Mouse (Mus musculus) 3134 (cell line): Measurements from ENCODE around the gene Sptlc2.

Source experiments
- DNase-seq: peaks from one replicate; pipeline ENCODE4 v3.0.0-alpha.2; 2011; ENCODE audit warnings: low spot score; ENCODE audit not compliant: insufficient read length; ENCODE audit errors: extremely low read depth

The Sptlc2 gene

GRCm38 (mm10) chr12:87397811-87398417 is 9.8 kb upstream of the Sptlc2 start:
- no peak for DNase-seq

GRCm38 (mm10) chr12:87397126-87397525 is 9.0 kb upstream of the Sptlc2 start:
- no peak for DNase-seq

- DNase-seq: no peak
Measured at GRCm38 (mm10) chr12:87394316-87394715, 6.2 kb upstream of the Sptlc2 start.

- DNase-seq: no peak
Measured at GRCm38 (mm10) chr12:87393447-87394145, 5.4 kb upstream of the Sptlc2 start.

- DNase-seq: no peak
Measured at GRCm38 (mm10) chr12:87391355-87391754, 3.2 kb upstream of the Sptlc2 start.

- no peak for DNase-seq
Measured at GRCm38 (mm10) chr12:87389231-87389630, 1.1 kb upstream of the Sptlc2 start.

- DNase-seq: peak; percentile 51
Measured at GRCm38 (mm10) chr12:87387171-87388121, 709 bp downstream of the Sptlc2 start.

GRCm38 (mm10) chr12:87385051-87385450 is 3.1 kb downstream of the Sptlc2 start:
- DNase-seq: no peak

GRCm38 (mm10) chr12:87381380-87381682 is 6.8 kb downstream of the Sptlc2 start:
- DNase-seq: no peak

GRCm38 (mm10) chr12:87380586-87381379 is 7.4 kb downstream of the Sptlc2 start:
- DNase-seq: no peak

- DNase-seq: no peak
Measured at GRCm38 (mm10) chr12:87379496-87379895, 8.7 kb downstream of the Sptlc2 start.

GRCm38 (mm10) chr12:87374159-87374558 is 14.0 kb downstream of the Sptlc2 start:
- no peak for DNase-seq

GRCm38 (mm10) chr12:87369319-87369718 is 18.8 kb downstream of the Sptlc2 start:
- DNase-seq: no peak

- no peak for DNase-seq
Measured at GRCm38 (mm10) chr12:87368092-87368491, 20.1 kb downstream of the Sptlc2 start.

- no peak for DNase-seq
Measured at GRCm38 (mm10) chr12:87365676-87366075, 22.5 kb downstream of the Sptlc2 start.

GRCm38 (mm10) chr12:87362111-87362510 is 26.0 kb downstream of the Sptlc2 start:
- no peak for DNase-seq

- no peak for DNase-seq
Measured at GRCm38 (mm10) chr12:87348029-87348428, 40.1 kb downstream of the Sptlc2 start.

GRCm38 (mm10) chr12:87347511-87347910 is 40.6 kb downstream of the Sptlc2 start:
- no peak for DNase-seq

- no peak for DNase-seq
Measured at GRCm38 (mm10) chr12:87343084-87343605, 45.0 kb downstream of the Sptlc2 start.

- no peak for DNase-seq
Measured at GRCm38 (mm10) chr12:87338082-87338481, 50.1 kb downstream of the Sptlc2 start.
